Mouse (Mus musculus) brain, embryonic 14.5 days (tissue): Measurements from ENCODE around the gene Lgr5. TPM values are rescaled to one million over a fixed set of nuclear protein-coding genes. Genes with fewer than 3 reads are reported as not detected.

Experiments used
- DNase-seq: peaks from one replicate; pipeline ENCODE4 v3.0.0-alpha.2; 2011; ENCODE audit warnings: low read depth
- CTCF ChIP-seq: fragments of 200-500 bp; IDR thresholded peaks from 2 replicates; pipeline ENCODE4 v1.5.1; 2012; ENCODE audit warnings: inconsistent platforms, mild to moderate bottlenecking, moderate library complexity, borderline replicate concordance; ENCODE audit not compliant: insufficient read depth, insufficient read length; ENCODE audit errors: extremely low read depth
- POLR2A ChIP-seq: fragments of 200-500 bp; IDR thresholded peaks from 2 replicates; pipeline ENCODE4 v1.6.1; 2012; ENCODE audit warnings: mild to moderate bottlenecking, inconsistent platforms, borderline replicate concordance; ENCODE audit not compliant: poor library complexity, insufficient read depth, insufficient read length, severe bottlenecking; ENCODE audit errors: extremely low read depth
- polyA plus RNA-seq: library from polyadenylated mRNA; depleted of rRNA; stranded (reverse); fragments of >200 nt; gene quantifications from 2 replicates; pipeline ENCODE4 v1.2.3, GENCODE M21; 2012

The Lgr5 gene
- polyA plus RNA-seq, 1 experiment = 2.3 TPM

- TF ChIP-seq CTCF (no peak), POLR2A (no peak)
- no peak for DNase-seq
These were observed 57.8 kb downstream of the Lgr5 start for GRCm38 (mm10) chr10:115529768-115530167.

DNA sequence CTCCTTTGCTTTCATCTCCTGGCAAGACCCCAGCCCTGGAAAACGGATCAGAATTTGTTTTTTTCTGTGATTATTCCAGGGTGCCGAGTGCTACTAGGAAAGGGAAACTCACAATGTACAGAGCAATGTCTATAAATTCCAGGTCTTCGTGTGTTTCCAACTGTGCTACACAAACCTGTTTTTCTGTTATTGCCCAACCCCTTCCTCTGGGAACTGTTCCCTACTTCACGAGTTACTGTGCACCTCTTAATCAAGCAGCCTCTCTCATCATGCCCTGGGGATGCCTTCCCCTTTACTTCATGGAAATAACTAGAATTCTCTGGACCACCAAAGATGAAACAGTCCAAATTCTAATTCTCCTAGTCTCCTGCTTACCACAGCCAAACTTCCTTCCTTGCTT lies 58.7 kb downstream of the Lgr5 start:
- TF ChIP-seq CTCF (no peak), POLR2A (no peak)
- DNase-seq = no peak

GRCm38 (mm10) chr10:115521081-115521451 lies 66.5 kb downstream of the Lgr5 start:
- TF ChIP-seq CTCF (no peak), POLR2A (no peak)
- peak; percentile 62 for DNase-seq

GRCm38 (mm10) chr10:115520200-115521080 lies 67.1 kb downstream of the Lgr5 start:
- TF ChIP-seq CTCF (no peak), POLR2A (no peak)
- DNase-seq = peak; percentile 19

DNA sequence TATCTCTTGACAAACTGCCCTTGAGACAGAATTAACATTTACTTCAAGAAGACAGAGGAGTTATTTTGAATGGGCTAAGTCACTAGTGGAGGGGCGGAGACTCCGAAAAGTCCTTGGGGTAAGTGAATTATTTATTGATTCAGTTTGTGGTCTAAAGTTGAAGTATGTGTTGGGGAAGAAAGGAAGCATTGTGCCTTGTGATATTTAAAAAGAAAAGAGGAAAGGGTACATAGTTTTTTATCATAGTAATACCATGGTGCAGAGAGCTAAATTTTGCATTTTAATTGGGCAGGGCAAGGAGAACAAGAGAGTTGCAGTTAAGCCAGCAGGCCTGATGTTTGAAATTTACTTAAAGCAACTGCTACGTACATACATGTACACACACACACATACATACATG lies 68.7 kb downstream of the Lgr5 start:
- no peak for DNase-seq
- TF ChIP-seq CTCF (no peak), POLR2A (no peak)

GRCm38 (mm10) chr10:115515503-115515902 lies 72.1 kb downstream of the Lgr5 start:
- no peak for TF ChIP-seq POLR2A
- TF ChIP-seq CTCF = no peak
- DNase-seq = no peak

DNA sequence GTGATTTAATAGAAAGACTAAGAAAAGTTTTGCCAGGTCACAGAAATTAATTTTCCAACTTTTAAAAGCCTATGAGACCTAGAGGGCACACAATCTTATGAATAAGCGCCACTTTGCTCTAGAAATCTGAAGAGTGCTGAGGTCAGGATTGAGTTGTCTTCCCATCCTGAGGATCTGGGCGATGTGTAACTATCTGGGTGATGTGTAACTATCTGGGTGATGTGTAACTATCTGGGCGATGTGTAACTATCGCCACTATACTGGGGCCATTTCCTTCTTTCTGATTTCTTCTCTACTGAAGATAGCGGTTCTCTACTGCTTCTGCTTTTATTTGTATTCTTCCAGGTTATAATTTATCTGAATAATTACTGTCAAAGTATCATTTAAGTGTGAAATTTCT lies 76.6 kb downstream of the Lgr5 start:
- no peak for DNase-seq
- no peak for TF ChIP-seq CTCF
- TF ChIP-seq POLR2A = no peak

DNA sequence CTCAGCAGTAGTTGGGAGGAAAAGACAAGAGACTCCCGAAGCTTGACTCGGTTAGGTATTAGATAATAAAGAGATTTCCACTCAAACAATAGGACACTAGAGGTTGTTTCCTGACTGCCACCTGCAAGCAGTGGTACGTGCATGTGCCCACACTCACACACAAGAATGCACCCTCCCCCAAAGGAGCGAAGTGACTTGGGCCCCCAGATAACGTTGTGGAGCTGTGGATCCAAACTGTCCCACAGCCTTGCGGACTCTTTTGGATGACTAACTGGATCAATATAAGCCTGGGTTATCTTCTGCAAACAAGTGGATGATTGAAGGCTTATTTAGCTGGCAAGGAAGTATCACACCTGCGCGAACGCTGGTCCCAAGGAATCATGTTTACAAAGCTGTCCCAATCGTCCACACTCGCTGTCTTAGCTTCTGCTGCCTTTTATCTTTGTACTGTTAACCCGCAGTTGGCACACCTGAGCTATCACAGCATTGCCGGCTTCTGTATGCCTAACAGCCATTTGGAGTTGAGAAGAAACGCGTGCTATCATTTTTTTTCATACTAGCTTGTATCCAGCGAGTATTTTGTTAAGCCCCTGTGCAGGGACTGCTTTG lies 81.8 kb downstream of the Lgr5 start:
- no peak for DNase-seq
- TF ChIP-seq CTCF (no peak), POLR2A (no peak)

- TF ChIP-seq CTCF (no peak), POLR2A (no peak)
- DNase-seq = no peak
These were observed 82.4 kb downstream of the Lgr5 start for GRCm38 (mm10) chr10:115505155-115505554.

DNA sequence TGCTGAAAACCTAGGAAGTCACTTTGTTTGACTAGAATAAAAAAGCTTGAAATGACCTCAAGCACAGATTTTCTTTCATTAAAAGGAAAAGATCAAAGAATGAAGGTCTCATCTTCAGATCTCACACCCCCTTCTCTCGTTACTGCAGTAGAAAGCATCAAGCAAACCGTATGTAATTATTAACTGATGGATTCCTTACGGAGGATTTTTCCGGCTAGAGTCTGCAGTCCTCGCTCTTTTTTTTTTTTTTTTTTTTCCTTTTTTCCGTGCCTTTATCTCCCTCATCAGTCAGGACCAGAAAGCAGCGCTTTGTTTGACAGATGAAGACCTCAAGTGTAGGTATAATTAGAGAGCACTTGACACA lies 93.8 kb downstream of the Lgr5 start:
- peak; percentile 37 for DNase-seq
- TF ChIP-seq CTCF = no peak
- no peak for TF ChIP-seq POLR2A

- TF ChIP-seq POLR2A (no peak), CTCF (no peak)
- DNase-seq = peak; percentile 41
These were observed 94.4 kb downstream of the Lgr5 start for GRCm38 (mm10) chr10:115492956-115493777.

DNA sequence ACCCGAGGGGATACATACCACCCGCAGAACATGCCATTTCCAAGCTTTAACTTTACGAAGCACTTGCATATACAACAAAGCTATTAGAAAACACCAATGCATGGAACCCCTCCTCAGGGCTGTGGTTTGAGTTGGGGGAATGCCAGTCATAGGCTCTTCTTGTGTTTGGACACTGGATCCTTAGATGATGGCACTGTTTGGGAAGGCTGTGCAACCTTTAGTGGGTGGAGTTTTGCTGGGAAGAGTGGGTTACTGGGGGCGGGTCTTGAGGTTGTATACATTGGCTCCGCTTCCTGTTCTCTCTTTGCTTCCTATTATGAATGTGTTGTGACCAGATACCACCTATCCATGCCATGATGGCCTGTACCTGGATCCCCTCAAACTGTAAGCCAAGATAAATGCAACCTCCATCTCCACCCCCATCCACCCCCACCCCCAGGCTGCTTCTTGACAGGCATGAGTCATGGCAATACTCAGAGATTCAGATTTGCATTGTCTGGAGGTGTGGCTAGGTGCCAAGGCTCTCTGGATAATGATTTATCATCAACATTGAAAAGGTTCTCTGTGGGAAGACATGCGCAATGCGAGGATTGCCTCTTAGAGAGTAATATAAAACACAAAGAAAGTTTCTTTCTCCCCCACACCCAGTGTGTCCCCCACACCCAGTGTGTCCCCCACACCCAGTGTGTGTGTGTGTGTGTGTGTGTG lies 95.6 kb downstream of the Lgr5 start:
- TF ChIP-seq CTCF = no peak
- TF ChIP-seq POLR2A = no peak
- no peak for DNase-seq
